Mouse (Mus musculus) heart, adult 2 months (tissue): ENCODE measurements at regions not wholly inside any gene's neighbourhood (a gene's known extent, or its start where the extent isn't known, plus 50 kb on each side); places are given as distances from the start of the nearest gene placed in this dataset.

ENCODE experiments used
- CTCF ChIP-seq: fragments of 200-600 bp; IDR thresholded peaks from 2 replicates; pipeline ENCODE4 v1.8.1; 2022; ENCODE audit warnings: antibody characterized with exemption, mild to moderate bottlenecking, moderate library complexity
- EP300 ChIP-seq: fragments of 200-500 bp; IDR thresholded peaks from 2 replicates; pipeline ENCODE4 v1.6.1; 2011; ENCODE audit warnings: low read depth, low read length, control low read depth; ENCODE audit not compliant: insufficient read depth
- POLR2A ChIP-seq: fragments of 200-500 bp; IDR thresholded peaks from 2 replicates; pipeline ENCODE4 v1.6.1; 2011; ENCODE audit warnings: mild to moderate bottlenecking, low read depth, low read length, control low read depth; ENCODE audit not compliant: insufficient read depth

DNA sequence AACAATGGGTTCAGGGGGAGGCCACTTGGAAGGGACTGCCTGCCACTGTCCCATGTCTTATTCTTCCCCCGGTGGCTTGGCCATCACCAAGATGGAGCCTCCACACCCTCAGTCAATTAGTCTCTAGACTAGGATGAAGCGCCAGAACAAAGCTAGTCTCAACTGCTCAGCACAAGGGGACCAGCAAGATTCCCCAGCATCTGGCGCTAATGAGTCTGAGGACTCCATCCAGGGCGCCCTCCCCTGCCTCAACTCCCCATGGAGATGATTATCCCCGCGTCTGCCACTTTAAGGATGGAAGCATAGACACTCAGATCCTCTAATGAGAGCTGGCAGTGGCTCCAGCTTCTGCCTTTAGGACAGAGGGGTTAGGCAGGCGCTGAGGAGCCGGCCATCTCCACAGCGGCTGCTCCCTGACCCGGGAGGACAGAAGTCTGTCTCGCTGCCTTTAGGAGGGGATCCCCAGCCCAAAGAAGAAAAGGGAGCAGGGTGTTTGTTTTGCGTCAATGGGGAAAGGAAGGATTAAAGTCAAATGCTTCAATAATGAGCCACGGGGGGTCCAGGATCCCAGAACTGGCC is 81.7 kb upstream of the Rbm19 start:
- TF ChIP-seq POLR2A, result no peak
- TF ChIP-seq CTCF, result no peak
- TF ChIP-seq EP300, result no peak
